Mouse (Mus musculus): ENCODE data around the gene Olfr750.

The Olfr750 gene

DNA sequence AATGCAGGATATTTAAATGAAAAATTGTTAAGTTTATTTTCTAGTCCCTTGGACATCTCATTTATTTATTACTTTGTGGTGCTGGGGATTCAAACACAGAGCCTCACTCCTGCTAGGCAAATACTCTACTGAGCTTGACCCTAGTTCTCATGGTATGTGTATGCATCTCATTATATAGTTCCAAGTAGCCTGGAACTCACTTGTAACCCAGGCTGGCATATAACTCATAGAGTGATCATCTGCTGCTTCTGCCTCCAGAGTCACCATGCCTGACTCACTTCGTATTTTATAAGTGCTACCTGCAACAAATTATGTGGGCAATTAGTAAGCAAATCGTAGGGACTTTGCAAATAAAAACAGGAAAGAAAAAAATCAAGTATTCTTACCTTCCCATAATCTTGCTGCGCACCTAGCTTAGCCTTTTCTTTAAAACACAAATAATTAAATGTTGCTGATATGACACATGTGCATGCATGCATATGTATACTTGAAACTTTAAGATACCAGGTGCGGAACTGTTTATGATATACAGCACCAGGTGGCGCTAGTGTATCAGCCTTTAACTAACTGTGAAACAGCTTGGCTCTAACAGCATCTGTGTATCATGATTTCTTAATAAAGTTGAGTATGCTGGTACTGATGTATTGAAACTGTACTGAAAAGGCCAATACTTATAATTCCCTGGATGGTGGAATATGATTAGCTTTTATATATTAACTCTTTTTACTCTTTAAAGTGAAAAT is 47.7 kb downstream of the Olfr750 start:
- DNase-seq, result peak; percentile 73 to 76

DNA sequence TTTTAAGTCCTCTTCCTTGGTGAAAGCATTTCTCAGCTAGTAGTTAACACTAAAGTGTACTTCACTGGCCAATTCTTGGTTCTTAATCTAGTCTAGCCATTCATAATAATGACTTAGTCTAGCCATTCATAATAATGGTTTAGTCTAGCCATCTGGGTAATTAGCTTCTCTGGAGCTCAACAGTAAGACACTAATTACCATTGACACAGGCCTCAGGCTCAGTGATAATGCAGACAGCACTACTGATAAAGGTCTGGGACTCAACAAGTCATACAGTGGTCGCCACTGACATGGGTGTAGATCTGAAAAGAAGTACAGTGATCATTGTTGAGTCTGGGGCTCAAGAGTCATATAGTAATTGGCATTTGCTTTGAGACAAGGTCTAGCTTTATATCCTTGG is 49.4 kb downstream of the Olfr750 start:
- no peak for DNase-seq

GRCm38 (mm10) chr14:51023457-51023856 is 50.8 kb downstream of the Olfr750 start:
- no peak for DNase-seq

- no peak for DNase-seq
Observed at GRCm38 (mm10) chr14:51017256-51017655, 57.0 kb downstream of the Olfr750 start.
